Mouse (Mus musculus): ENCODE data around the gene Spata3. TPM values are rescaled to one million over a fixed set of nuclear protein-coding genes. Genes with fewer than 3 reads are reported as not detected.

Spata3 gene
- total RNA-seq (2014; rRNA removed): 0.54 TPM in 1 of 2 replicates, not detected in the other
- polyA plus RNA-seq (2015; fragmentation: Nextera tagmentation; extraction: Ambion mirVana): 0.92 and 0.94 TPM in 2 replicates

GRCm38 (mm10) chr1:86016516-86016915 is at the start of gene Spata3:
Gene Spata3 (plus strand): TSS chr1:86016816.
- Histone ChIP-seq H3K4me1 (ENCODE audit: insufficient read depth) (peaks cover 3% of the 10 kb centered on the region; the same call in 1 of the 2 replicates), H3K36me3 (ENCODE audit: insufficient read depth) (no peaks in the 10 kb centered on the region), H3K4me2 (ENCODE audit: low read depth) (no peak within 1 kb of the TSS), H3K27ac (ENCODE audit: low read depth, low read length) (no peak within 1 kb of the TSS), H3K4me3 (ENCODE audit: low read depth, low read length) (no peak within 1 kb of the TSS), H3K9ac (no peak within 1 kb of the TSS), H3K9me3 (ENCODE audit: low read length) (no peaks in the 10 kb centered on the region), H3K27me3 (ENCODE audit: insufficient read depth, low read length) (no peaks in the 10 kb centered on the region; the same call in 1 of the 2 replicates)
- DNase-seq: no peak
- WGBS: 91% methylated on average over 8 of the region's 8 CpGs
- no peak for ATAC-seq
- no peak for TF ChIP-seq CTCF (IDR thresholded peaks at IDR 0.05; ENCODE audit: low read depth)

GRCm38 (mm10) chr1:85969081-85969480 is 47.5 kb upstream of the Spata3 start:
- H3K4me2 ChIP-seq (ENCODE audit: low read depth): no peak overlapping the region
- H3K9me3 ChIP-seq (ENCODE audit: low read length): no peaks in the 10 kb centered on the region
- no peak for DNase-seq
- H3K4me3 ChIP-seq (ENCODE audit: low read depth, low read length): no peak overlapping the region
- H3K27me3 ChIP-seq (ENCODE audit: insufficient read depth, low read length): no peaks in the 10 kb centered on the region
- H3K4me1 ChIP-seq (ENCODE audit: insufficient read depth): no peaks in the 10 kb centered on the region
- peak; percentile 36 for ATAC-seq
- H3K36me3 ChIP-seq (ENCODE audit: insufficient read depth): no peaks in the 10 kb centered on the region
- peak overlapping the region; percentile 40; the same call in 1 of the 2 replicates for H3K27ac ChIP-seq (ENCODE audit: low read depth, low read length)
- WGBS: 63% methylated on average over 1 of the region's 1 CpGs
- no peak overlapping the region for H3K9ac ChIP-seq
- TF ChIP-seq CTCF (IDR thresholded peaks at IDR 0.05; ENCODE audit: low read depth): no peak

GRCm38 (mm10) chr1:85969519-85969918 is 47.1 kb upstream of the Spata3 start:
- Histone ChIP-seq H3K36me3 (ENCODE audit: insufficient read depth) (no peaks in the 10 kb centered on the region), H3K27ac (ENCODE audit: low read depth, low read length) (peak overlapping the region; percentile 40; the same call in 1 of the 2 replicates), H3K9ac (no peak overlapping the region), H3K4me3 (ENCODE audit: low read depth, low read length) (no peak overlapping the region), H3K27me3 (ENCODE audit: insufficient read depth, low read length) (no peaks in the 10 kb centered on the region), H3K4me1 (ENCODE audit: insufficient read depth) (no peaks in the 10 kb centered on the region), H3K9me3 (ENCODE audit: low read length) (no peaks in the 10 kb centered on the region), H3K4me2 (ENCODE audit: low read depth) (no peak overlapping the region)
- DNase-seq: peak; percentile 70
- peak; percentile 82 for ATAC-seq
- 20% methylated on average over 1 of the region's 1 CpGs for WGBS
- TF ChIP-seq CTCF (IDR thresholded peaks at IDR 0.05; ENCODE audit: low read depth): no peak

GRCm38 (mm10) chr1:85971070-85971469 is 45.5 kb upstream of the Spata3 start:
- no peak for TF ChIP-seq CTCF (IDR thresholded peaks at IDR 0.05; ENCODE audit: low read depth)
- no peak overlapping the region for H3K4me3 ChIP-seq (ENCODE audit: low read depth, low read length)
- H3K36me3 ChIP-seq (ENCODE audit: insufficient read depth): no peaks in the 10 kb centered on the region
- no peaks in the 10 kb centered on the region for H3K9me3 ChIP-seq (ENCODE audit: low read length)
- H3K9ac ChIP-seq: no peak overlapping the region
- no peak overlapping the region for H3K4me2 ChIP-seq (ENCODE audit: low read depth)
- H3K27me3 ChIP-seq (ENCODE audit: insufficient read depth, low read length): no peaks in the 10 kb centered on the region
- H3K4me1 ChIP-seq (ENCODE audit: insufficient read depth): no peaks in the 10 kb centered on the region
- no peak overlapping the region for H3K27ac ChIP-seq (ENCODE audit: low read depth, low read length)
- ATAC-seq (no peak), DNase-seq (no peak)
- 91% methylated on average over 3 of the region's 3 CpGs for WGBS

- no peak overlapping the region for H3K4me3 ChIP-seq (ENCODE audit: low read depth, low read length)
- no peaks in the 10 kb centered on the region for H3K36me3 ChIP-seq (ENCODE audit: insufficient read depth)
- 56% methylated on average over 3 of the region's 3 CpGs for WGBS
- no peak for TF ChIP-seq CTCF (IDR thresholded peaks at IDR 0.05; ENCODE audit: low read depth)
- H3K9me3 ChIP-seq (ENCODE audit: low read length): no peaks in the 10 kb centered on the region
- DNase-seq (no peak), ATAC-seq (no peak)
- H3K4me1 ChIP-seq (ENCODE audit: insufficient read depth): no peaks in the 10 kb centered on the region
- H3K4me2 ChIP-seq (ENCODE audit: low read depth): no peak overlapping the region
- H3K9ac ChIP-seq: no peak overlapping the region
- no peak overlapping the region for H3K27ac ChIP-seq (ENCODE audit: low read depth, low read length)
- H3K27me3 ChIP-seq (ENCODE audit: insufficient read depth, low read length): no peaks in the 10 kb centered on the region
Measured at GRCm38 (mm10) chr1:85972341-85972740, 44.3 kb upstream of the Spata3 start.

GRCm38 (mm10) chr1:85973468-85973877 is 43.1 kb upstream of the Spata3 start:
- Histone ChIP-seq H3K4me2 (ENCODE audit: low read depth) (no peak overlapping the region), H3K9ac (no peak overlapping the region), H3K27me3 (ENCODE audit: insufficient read depth, low read length) (no peaks in the 10 kb centered on the region), H3K27ac (ENCODE audit: low read depth, low read length) (no peak overlapping the region), H3K36me3 (ENCODE audit: insufficient read depth) (no peaks in the 10 kb centered on the region), H3K4me1 (ENCODE audit: insufficient read depth) (no peaks in the 10 kb centered on the region), H3K9me3 (ENCODE audit: low read length) (no peaks in the 10 kb centered on the region), H3K4me3 (ENCODE audit: low read depth, low read length) (no peak overlapping the region)
- ATAC-seq (no peak), DNase-seq (no peak)
- TF ChIP-seq CTCF (IDR thresholded peaks at IDR 0.05; ENCODE audit: low read depth): no peak
- WGBS: 84% methylated on average over 2 of the region's 2 CpGs

- Histone ChIP-seq H3K36me3 (ENCODE audit: insufficient read depth) (no peaks in the 10 kb centered on the region), H3K4me1 (ENCODE audit: insufficient read depth) (no peaks in the 10 kb centered on the region), H3K9me3 (ENCODE audit: low read length) (no peaks in the 10 kb centered on the region), H3K27me3 (ENCODE audit: insufficient read depth, low read length) (no peaks in the 10 kb centered on the region), H3K9ac (no peak overlapping the region), H3K27ac (ENCODE audit: low read depth, low read length) (no peak overlapping the region), H3K4me3 (ENCODE audit: low read depth, low read length) (no peak overlapping the region), H3K4me2 (ENCODE audit: low read depth) (no peak overlapping the region)
- DNase-seq: no peak
- ATAC-seq: no peak
- 85% methylated on average over 3 of the region's 3 CpGs for WGBS
- TF ChIP-seq CTCF (IDR thresholded peaks at IDR 0.05; ENCODE audit: low read depth): no peak
Measured at GRCm38 (mm10) chr1:85977709-85978108, 38.9 kb upstream of the Spata3 start.

Data from forebrain, postnatal 0 days (tissue).